Mouse (Mus musculus) kidney, embryonic 16.5 days (tissue): ENCODE results near the gene Top3a. TPM values are rescaled to one million over a fixed set of nuclear protein-coding genes. Genes with fewer than 3 reads are reported as not detected.
"Not testable (repeated sequence)": the region's sequence is repeated elsewhere in the genome, so short reads cannot be mapped to it uniquely, and the experiment has no call there.

Experiments used
- ATAC-seq: fragments of 200-750 bp; cut with Nextera tagmentation; 2 replicates; pipeline ENCODE4 v1.8.0; 2017; ENCODE audit warnings: moderate TSS enrichment; ENCODE audit not compliant: low FRiP score, low TSS enrichment
- H3K27ac ChIP-seq: fragments of 300-500 bp; sonication (generic); 2 replicates; pipeline ENCODE4 v1.5.1; 2014; ENCODE audit warnings: low read length
- H3K27me3 ChIP-seq: fragments of 300-500 bp; sonication (generic); 2 replicates; pipeline ENCODE4 v1.6.1; 2014; ENCODE audit warnings: low read length, control low read depth, mixed read lengths; ENCODE audit not compliant: insufficient read depth
- H3K36me3 ChIP-seq: fragments of 300-500 bp; sonication (generic); 2 replicates; pipeline ENCODE4 v1.6.1; 2014; ENCODE audit warnings: low read length, control low read depth, mixed read lengths; ENCODE audit not compliant: insufficient read depth
- H3K4me1 ChIP-seq: fragments of 300-500 bp; sonication (generic); 2 replicates; pipeline ENCODE4 v1.6.1; 2014; ENCODE audit warnings: low read length, control low read depth, mixed read lengths; ENCODE audit not compliant: insufficient read depth
- H3K4me2 ChIP-seq: fragments of 300-500 bp; sonication (generic); replicated peaks from 2 replicates; pipeline ENCODE4 v1.6.1; 2014; ENCODE audit warnings: low read depth, low read length
- H3K4me3 ChIP-seq: fragments of 300-500 bp; sonication (generic); 2 replicates; pipeline ENCODE4 v1.5.1; 2014; ENCODE audit warnings: mild to moderate bottlenecking, low read length
- H3K9ac ChIP-seq: fragments of 300-500 bp; sonication (generic); replicated peaks from 2 replicates; pipeline ENCODE4 v1.6.1; 2014; ENCODE audit warnings: low read length
- H3K9me3 ChIP-seq: fragments of 300-500 bp; sonication (generic); 2 replicates; pipeline ENCODE4 v1.6.1; 2016; ENCODE audit warnings: low read length, control low read depth
- WGBS: fragments of 180-500 bp; shearing (Covaris S2); extraction: QIAGEN DNeasy Blood & Tissue Kit; methylation state at CpG from one replicate; pipeline ENCODE4 v1.1.7; 2014; 5-methylcytosine and 5-hydroxymethylcytosine counted together
- polyA plus RNA-seq: library from polyadenylated mRNA; unstranded; fragments of >200 nt; fragmentation: Nextera tagmentation; extraction: Ambion mirVana; gene quantifications from 2 replicates; pipeline ENCODE4 v1.2.1, GENCODE M21; 2015

Gene Top3a
- polyA plus RNA-seq, result 17.1 and 19.6 TPM in 2 replicates

GRCm38 (mm10) chr11:60776829-60777740, at the start of gene Top3a, which contains the start of gene Smcr8:
TSS of gene Top3a (minus strand) at chr11:60777365.
TSS of gene Smcr8 (plus strand) at chr11:60777524.
- Histone ChIP-seq H3K4me1 (peaks cover 53% of the 10 kb centered on the region), H3K27me3 (no peaks in the 10 kb centered on the region), H3K9ac (peak within 1 kb of the TSS; percentile 77), H3K27ac (peak within 1 kb of the TSS; percentile 91), H3K4me2 (peak within 1 kb of the TSS; percentile 93), H3K4me3 (peak within 1 kb of the TSS; percentile 69), H3K9me3 (no peaks in the 10 kb centered on the region), H3K36me3 (peaks cover 16% of the 10 kb centered on the region; the same call in 1 of the 2 replicates)
- WGBS, result under 1% methylated on average over 62 of the region's 62 CpGs
- peak; percentile 96 for ATAC-seq

- no peak for ATAC-seq
- H3K4me1 ChIP-seq, result peaks cover 6% of the 10 kb centered on the region
- no peak overlapping the region for H3K4me3 ChIP-seq
- WGBS, result 53% methylated on average over 1 of the region's 1 CpGs
- H3K27ac ChIP-seq, result no peak overlapping the region
- no peak overlapping the region for H3K9ac ChIP-seq
- H3K36me3 ChIP-seq, result no peaks in the 10 kb centered on the region
- no peak overlapping the region for H3K4me2 ChIP-seq
- H3K9me3 ChIP-seq, result no peaks in the 10 kb centered on the region
- H3K27me3 ChIP-seq, result no peaks in the 10 kb centered on the region
Measured at GRCm38 (mm10) chr11:60826700-60827099, 49.5 kb upstream of the Top3a start.

- no peaks in the 10 kb centered on the region for H3K9me3 ChIP-seq
- WGBS, result 66% methylated on average over 3 of the region's 3 CpGs
- H3K36me3 ChIP-seq, result no peaks in the 10 kb centered on the region
- H3K9ac ChIP-seq, result no peak overlapping the region
- ATAC-seq, result peak; percentile 61; the same call in 1 of the 2 replicates
- no peaks in the 10 kb centered on the region for H3K4me1 ChIP-seq
- no peak overlapping the region for H3K4me2 ChIP-seq
- H3K27me3 ChIP-seq, result no peaks in the 10 kb centered on the region
- no peak overlapping the region for H3K27ac ChIP-seq
- no peak overlapping the region for H3K4me3 ChIP-seq
Measured at GRCm38 (mm10) chr11:60825191-60825590, 48.0 kb upstream of the Top3a start.

- H3K27ac ChIP-seq, result no peak overlapping the region
- 75% methylated on average over 2 of the region's 2 CpGs for WGBS
- H3K9ac ChIP-seq, result no peak overlapping the region
- no peaks in the 10 kb centered on the region for H3K4me1 ChIP-seq
- no peak for ATAC-seq
- no peak overlapping the region for H3K4me3 ChIP-seq
- no peaks in the 10 kb centered on the region for H3K9me3 ChIP-seq
- no peak overlapping the region for H3K4me2 ChIP-seq
- no peaks in the 10 kb centered on the region for H3K36me3 ChIP-seq
- no peaks in the 10 kb centered on the region for H3K27me3 ChIP-seq
Measured at GRCm38 (mm10) chr11:60823771-60824170, 46.6 kb upstream of the Top3a start.

GRCm38 (mm10) chr11:60816398-60816797, 39.2 kb upstream of the Top3a start:
- ATAC-seq, result no peak
- WGBS, result 72% methylated on average over 5 of the region's 5 CpGs
- H3K27ac ChIP-seq, result no peak overlapping the region

GRCm38 (mm10) chr11:60811618-60812017, 34.5 kb upstream of the Top3a start, which contains the start of gene Shmt1:
TSS of gene Shmt1 (minus strand) at chr11:60811718.
- Histone ChIP-seq H3K9ac (peak within 1 kb of the TSS; percentile 54), H3K4me2 (peak within 1 kb of the TSS; percentile 86), H3K4me3 (peak within 1 kb of the TSS; percentile 48), H3K27ac (peak within 1 kb of the TSS; percentile 63; the same call in 1 of the 2 replicates), H3K4me1 (peaks cover 26% of the 10 kb centered on the region)
- not testable (repeated sequence) for H3K36me3 ChIP-seq, H3K9me3 ChIP-seq, ATAC-seq, H3K27me3 ChIP-seq
- WGBS, result 34% methylated on average over 6 of the region's 6 CpGs

More at GRCm38 (mm10) chr11:60816398-60816797, 39.2 kb upstream of the Top3a start:
- 0 out of 2 replicates have a peak, but pooled peaks cover 2% of the 10 kb centered on the region for H3K4me1 ChIP-seq
- no peaks in the 10 kb centered on the region for H3K27me3 ChIP-seq
- H3K9ac ChIP-seq, result no peak overlapping the region
- no peak overlapping the region for H3K4me3 ChIP-seq
- no peaks in the 10 kb centered on the region for H3K9me3 ChIP-seq
- no peaks in the 10 kb centered on the region for H3K36me3 ChIP-seq
- H3K4me2 ChIP-seq, result no peak overlapping the region

- no peaks in the 10 kb centered on the region for H3K36me3 ChIP-seq
- H3K9me3 ChIP-seq, result no peaks in the 10 kb centered on the region
- H3K4me3 ChIP-seq, result peak overlapping the region; percentile 48
- peak overlapping the region; percentile 54 for H3K9ac ChIP-seq
- under 1% methylated on average over 29 of the region's 29 CpGs for WGBS
- H3K27ac ChIP-seq, result peak overlapping the region; percentile 63; the same call in 1 of the 2 replicates
- peak; percentile 99 for ATAC-seq
- no peaks in the 10 kb centered on the region for H3K27me3 ChIP-seq
- H3K4me1 ChIP-seq, result peaks cover 26% of the 10 kb centered on the region
- H3K4me2 ChIP-seq, result peak overlapping the region; percentile 86
Measured at GRCm38 (mm10) chr11:60811054-60811460, 33.9 kb upstream of the Top3a start.

GRCm38 (mm10) chr11:60810046-60810965, 33.1 kb upstream of the Top3a start:
- Histone ChIP-seq H3K36me3 (no peaks in the 10 kb centered on the region), H3K4me2 (peak overlapping the region; percentile 86), H3K4me1 (peaks cover 26% of the 10 kb centered on the region), H3K9ac (peak overlapping the region; percentile 54), H3K27ac (peak overlapping the region; percentile 63), H3K27me3 (no peaks in the 10 kb centered on the region), H3K9me3 (no peaks in the 10 kb centered on the region), H3K4me3 (peak overlapping the region; percentile 48)
- WGBS, result 7% methylated on average over 14 of the region's 14 CpGs
- peak; percentile 21; the same call in 1 of the 2 replicates for ATAC-seq

- WGBS, result 62% methylated on average over 1 of the region's 1 CpGs
- Histone ChIP-seq H3K27me3 (no peaks in the 10 kb centered on the region), H3K9ac (peak overlapping the region; percentile 54; the same call in 1 of the 2 replicates)
Measured at GRCm38 (mm10) chr11:60809546-60809945, 32.4 kb upstream of the Top3a start.

More at GRCm38 (mm10) chr11:60809546-60809945, 32.4 kb upstream of the Top3a start:
- H3K4me2 ChIP-seq, result peak overlapping the region; percentile 86
- H3K4me3 ChIP-seq, result peak overlapping the region; percentile 48
- H3K4me1 ChIP-seq, result peaks cover 26% of the 10 kb centered on the region
- H3K9me3 ChIP-seq, result no peaks in the 10 kb centered on the region
- H3K27ac ChIP-seq, result peak overlapping the region; percentile 63
- H3K36me3 ChIP-seq, result no peaks in the 10 kb centered on the region
- ATAC-seq, result no peak
